Mouse (Mus musculus): Measurements from ENCODE around the gene Ttll7.

GRCm38 (mm10) chr3:146851966-146852891, at the start of gene Ttll7:
- TF ChIP-seq POLR2A (IDR thresholded peaks at IDR 0.05; ENCODE audit: control insufficient read depth in 1 of 2, insufficient read depth in 1 of 2, low read depth in 1 of 2, low read length in 2 of 2, poor library complexity in 1 of 2) = no peak
- no peak for TF ChIP-seq UBTF (IDR thresholded peaks at IDR 0.05; ENCODE audit: borderline replicate concordance, insufficient read depth, low read depth, low read length)
- TF ChIP-seq CTCF (IDR thresholded peaks at IDR 0.05 in 2 of 3, conservative IDR thresholded peaks at IDR 0.05 in 1 of 3; ENCODE audit: control insufficient read depth in 1 of 3, insufficient read depth in 1 of 3, low read depth in 2 of 3, low read length in 3 of 3, poor library complexity in 1 of 3, severe bottlenecking in 1 of 3) = no peak
- no peak for TF ChIP-seq E2F4 (IDR thresholded peaks at IDR 0.05; ENCODE audit: borderline replicate concordance, low read depth, low read length)
- no peak for TF ChIP-seq MYC (IDR thresholded peaks at IDR 0.05; ENCODE audit: low read depth, low read length)
- TF ChIP-seq EP300 (IDR thresholded peaks at IDR 0.05; ENCODE audit: low read depth in 1 of 2, low read length in 2 of 2) = no peak
- no peak for TF ChIP-seq GATA1 (IDR thresholded peaks at IDR 0.05; ENCODE audit: low read depth, low read length)
- TF ChIP-seq TCF12 (IDR thresholded peaks at IDR 0.05; ENCODE audit: low read depth, low read length) = no peak
